Mouse (Mus musculus) erythroblast, embryonic 14.5 days (primary cell): Measurements from ENCODE around the gene 4931428F04Rik. TPM values are rescaled to one million over a fixed set of nuclear protein-coding genes. Genes with fewer than 3 reads are reported as not detected.

Source experiments
- H3K27me3 ChIP-seq: 2 replicates; pipeline ENCODE4 v1.6.1; 2012; ENCODE audit warnings: inconsistent platforms; ENCODE audit not compliant: control insufficient read depth
- H3K36me3 ChIP-seq: 2 replicates; pipeline ENCODE4 v1.6.1; 2012; ENCODE audit warnings: mild to moderate bottlenecking, inconsistent platforms; ENCODE audit not compliant: control insufficient read depth
- H3K4me1 ChIP-seq: 2 replicates; pipeline ENCODE4 v1.6.1; 2012; ENCODE audit warnings: inconsistent platforms; ENCODE audit not compliant: control insufficient read depth
- H3K4me3 ChIP-seq: replicated peaks from 2 replicates; pipeline ENCODE3; 2012; ENCODE audit warnings: moderate library complexity, mild to moderate bottlenecking, inconsistent platforms
- H3K9me3 ChIP-seq: 2 replicates; pipeline ENCODE4 v1.6.1; 2012; ENCODE audit warnings: low read length, inconsistent platforms, mixed read lengths; ENCODE audit not compliant: control insufficient read depth
- GATA1 ChIP-seq: IDR thresholded peaks from 2 replicates; pipeline ENCODE4 v1.6.1; 2012; ENCODE audit warnings: low read length, inconsistent platforms, mixed read lengths
- TAL1 ChIP-seq: IDR thresholded peaks from 3 replicates; pipeline ENCODE4 v1.6.1; 2012; ENCODE audit warnings: low read length, inconsistent platforms, mixed read lengths
- polyA plus RNA-seq: library from polyadenylated mRNA; stranded (reverse); fragments of >175 nt; gene quantifications from 2 replicates; pipeline ENCODE4 v1.2.3, GENCODE M21; 2012

4931428F04Rik gene
- polyA plus RNA-seq, 1 experiment: 0.09 TPM

DNA sequence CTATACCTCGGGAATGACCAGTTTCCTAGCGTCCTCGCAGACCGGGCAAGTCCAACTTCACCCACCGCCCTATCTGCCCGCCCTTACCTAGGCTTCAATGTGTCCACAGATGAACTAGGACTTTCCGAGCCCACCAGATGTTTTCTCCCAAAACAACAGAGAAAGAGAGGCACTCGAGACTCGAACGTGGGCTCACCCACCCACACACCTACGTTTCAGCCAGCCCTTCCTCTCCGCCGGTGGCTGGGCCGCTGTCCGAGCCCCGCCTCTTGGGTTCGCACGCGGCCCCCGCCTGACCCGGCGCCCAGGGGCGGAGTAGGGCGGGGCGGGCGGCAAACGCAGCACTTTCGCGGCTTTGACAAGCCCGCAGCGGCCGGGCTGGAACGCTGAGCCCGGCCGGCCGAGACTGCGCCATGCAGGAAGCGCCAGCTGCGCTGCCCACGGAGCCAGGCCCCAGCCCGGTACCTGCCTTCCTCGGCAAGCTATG lies 20.2 kb downstream of the 4931428F04Rik start, which contains the start of gene Hsf4:
TSS of gene Hsf4 (plus strand) at position 341 of the 487 bp plus-strand sequence.
- H3K9me3 ChIP-seq: peaks cover 34% of the 10 kb centered on the region
- H3K4me3 ChIP-seq: peak within 1 kb of the TSS; percentile 23
- TF ChIP-seq TAL1: no peak
- no peak for TF ChIP-seq GATA1
- H3K27me3 ChIP-seq: peaks cover 99% of the 10 kb centered on the region
- peaks cover 34% of the 10 kb centered on the region for H3K4me1 ChIP-seq
- no peaks in the 10 kb centered on the region for H3K36me3 ChIP-seq

DNA sequence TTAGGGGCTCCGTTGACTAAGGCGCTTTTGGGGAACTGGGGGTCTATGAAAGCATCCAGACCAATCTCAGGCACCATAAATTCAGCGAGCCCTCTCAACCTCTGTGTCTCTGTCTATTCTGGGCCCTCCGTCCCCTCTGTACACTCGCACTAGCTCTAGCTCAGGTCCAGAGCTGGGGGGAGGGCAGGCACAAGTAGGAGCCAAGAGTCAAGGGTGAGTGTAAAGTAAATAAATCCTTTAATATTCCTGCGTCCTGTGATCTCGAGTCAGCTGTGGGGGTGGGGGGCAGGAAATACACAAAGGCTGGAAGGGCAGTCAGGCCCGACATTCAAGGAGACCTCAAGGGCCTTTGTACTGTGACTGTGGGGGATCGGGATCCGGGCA lies 20.6 kb downstream of the 4931428F04Rik start:
- no peaks in the 10 kb centered on the region for H3K36me3 ChIP-seq
- H3K4me3 ChIP-seq: no peak overlapping the region
- H3K9me3 ChIP-seq: peaks cover 34% of the 10 kb centered on the region
- peaks cover 38% of the 10 kb centered on the region for H3K4me1 ChIP-seq
- H3K27me3 ChIP-seq: peaks cover 97% of the 10 kb centered on the region
- TF ChIP-seq TAL1: no peak
- TF ChIP-seq GATA1: no peak

DNA sequence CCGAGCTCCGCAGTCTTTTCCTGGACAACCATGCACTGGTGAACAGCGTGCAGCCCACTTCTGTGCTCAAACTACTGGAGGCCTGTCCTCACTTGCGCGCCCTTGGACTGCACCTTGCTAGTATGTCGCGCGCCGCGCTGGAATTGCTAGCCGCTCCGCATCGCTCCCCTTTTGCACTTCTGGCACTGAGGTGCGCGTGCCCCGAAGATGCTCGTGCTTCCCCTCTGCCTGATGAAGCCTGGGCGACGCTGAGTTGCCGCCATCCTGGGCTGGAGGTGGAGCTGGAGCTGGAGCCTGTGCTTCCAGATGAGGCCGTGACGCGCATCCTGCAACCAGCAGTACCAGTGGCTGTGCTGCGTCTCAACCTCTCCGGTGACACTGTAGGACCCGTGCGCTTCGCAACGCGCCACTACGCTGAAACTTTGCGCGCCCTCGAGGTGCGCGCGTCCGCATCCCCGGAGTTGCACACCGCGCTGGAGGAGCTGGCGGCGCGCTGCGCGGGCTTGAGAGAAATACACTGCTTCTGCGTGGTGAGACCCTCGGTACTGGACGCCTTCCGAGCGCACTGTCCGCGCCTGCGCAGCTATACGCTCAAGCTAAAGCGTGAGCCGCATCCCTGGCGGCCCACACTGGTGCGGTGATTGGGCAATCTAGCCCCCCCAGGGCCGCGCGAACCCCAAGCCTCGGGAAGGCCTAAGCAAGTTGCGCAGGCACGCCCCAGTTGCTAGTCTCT lies 21.2 kb downstream of the 4931428F04Rik start:
- H3K36me3 ChIP-seq: no peaks in the 10 kb centered on the region
- H3K4me1 ChIP-seq: peaks cover 43% of the 10 kb centered on the region
- H3K27me3 ChIP-seq: peaks cover 97% of the 10 kb centered on the region
- H3K4me3 ChIP-seq: peak overlapping the region; percentile 23
- TF ChIP-seq GATA1: no peak
- TF ChIP-seq TAL1: no peak
- H3K9me3 ChIP-seq: peaks cover 34% of the 10 kb centered on the region

DNA sequence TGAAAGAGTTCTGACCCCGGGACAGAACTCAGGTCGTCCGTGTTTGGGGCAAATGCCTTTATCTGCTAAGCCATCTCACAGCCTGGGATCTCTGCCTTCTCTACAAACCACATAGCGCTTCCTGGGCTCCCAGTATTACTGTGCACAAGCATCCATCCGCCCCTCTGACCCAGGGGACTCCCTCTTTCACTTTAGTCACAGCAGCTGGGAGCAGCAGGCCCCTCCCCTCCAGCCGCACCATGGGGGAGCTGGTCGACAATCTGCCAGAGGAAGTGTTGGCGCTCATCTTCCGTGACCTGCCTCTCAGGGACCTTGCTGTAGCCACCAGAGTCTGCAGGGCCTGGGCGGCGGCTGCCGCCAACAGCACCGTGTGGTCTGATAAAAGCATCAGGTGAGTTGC lies 22.9 kb downstream of the 4931428F04Rik start:
- Histone ChIP-seq H3K4me3 (no peak overlapping the region), H3K36me3 (no peaks in the 10 kb centered on the region), H3K4me1 (peaks cover 53% of the 10 kb centered on the region), H3K27me3 (peaks cover 91% of the 10 kb centered on the region), H3K9me3 (peaks cover 34% of the 10 kb centered on the region)
- TF ChIP-seq GATA1 (no peak), TAL1 (no peak)

DNA sequence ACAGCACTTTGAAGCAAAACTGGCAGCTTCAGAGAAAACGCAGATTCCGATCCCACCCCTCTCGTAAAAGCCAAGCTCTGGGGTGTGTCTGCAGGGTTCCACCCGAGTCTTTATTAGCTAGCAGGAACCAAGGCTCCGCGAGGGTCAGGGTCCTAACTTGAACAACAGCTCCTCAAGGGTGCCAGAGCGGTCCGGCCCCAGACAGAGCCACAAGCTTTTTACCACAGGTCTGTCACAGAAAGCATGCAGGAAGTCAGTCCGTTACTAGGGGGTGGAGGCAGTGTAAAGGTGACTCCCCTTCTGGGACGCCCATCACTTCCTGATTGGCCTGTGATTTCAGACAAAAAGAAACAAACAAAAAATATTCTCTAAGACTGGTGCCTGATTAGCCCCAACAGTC lies 24.5 kb downstream of the 4931428F04Rik start:
- H3K4me1 ChIP-seq: peaks cover 60% of the 10 kb centered on the region
- TF ChIP-seq GATA1: no peak
- no peak for TF ChIP-seq TAL1
- H3K27me3 ChIP-seq: peaks cover 91% of the 10 kb centered on the region
- peaks cover 33% of the 10 kb centered on the region for H3K9me3 ChIP-seq
- peak overlapping the region; percentile 77 for H3K4me3 ChIP-seq
- H3K36me3 ChIP-seq: peaks cover 2% of the 10 kb centered on the region; the same call in 1 of the 2 replicates

DNA sequence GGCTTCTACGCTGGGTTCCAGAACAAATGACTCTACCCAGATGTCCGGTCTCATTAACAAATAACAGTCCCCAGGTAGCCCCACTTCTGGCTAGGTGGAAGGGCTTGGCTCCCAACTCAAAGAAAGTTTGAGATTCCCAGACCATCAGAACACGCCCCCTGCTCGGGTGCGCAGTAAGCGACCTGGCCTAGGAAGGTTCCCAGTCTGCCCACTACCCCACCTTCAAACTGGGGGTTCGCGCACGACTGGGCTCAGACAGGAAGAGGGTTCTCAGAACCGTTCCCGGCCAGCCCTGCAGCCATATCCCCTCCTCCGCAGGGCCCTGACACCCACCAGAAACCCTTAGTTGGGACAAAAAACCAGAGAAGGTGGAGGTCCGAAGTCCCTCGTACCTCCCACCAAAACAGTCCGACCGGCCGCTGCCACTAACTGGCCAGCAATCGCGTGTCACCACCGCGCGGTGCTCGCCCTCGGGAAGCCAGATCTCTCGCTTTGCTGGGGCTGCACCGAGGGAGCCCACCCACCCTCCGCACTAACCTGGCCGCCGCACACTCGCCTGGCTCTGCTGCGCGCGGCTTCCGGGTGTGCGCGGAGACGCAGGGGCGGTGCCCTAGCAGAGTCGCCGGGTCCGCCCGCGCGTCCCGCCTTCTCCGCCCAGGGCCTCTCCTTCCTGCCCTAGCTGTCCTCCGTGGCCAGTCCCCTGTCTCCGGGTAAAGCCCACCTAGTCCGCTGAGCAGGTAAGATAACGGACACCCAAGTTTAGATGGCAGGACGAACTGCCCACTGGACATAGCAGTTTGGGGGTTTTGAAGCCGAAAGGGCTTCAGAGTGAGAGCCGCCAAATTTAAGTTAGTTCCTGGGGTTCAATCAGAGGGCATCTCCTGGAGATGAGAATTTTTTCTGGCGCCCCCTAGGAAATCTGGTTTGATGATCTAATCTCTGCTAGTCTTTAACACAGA lies 25.4 kb downstream of the 4931428F04Rik start, which contains the start of the genes Tradd and Fbxl8:
TSS of gene Tradd (minus strand) at position 586 of the 959 bp plus-strand sequence.
TSS of gene Fbxl8 (plus strand) at position 625 of the 959 bp plus-strand sequence.
- Histone ChIP-seq H3K4me3 (peak within 1 kb of the TSS; percentile 77), H3K27me3 (peaks cover 91% of the 10 kb centered on the region), H3K36me3 (peaks cover 2% of the 10 kb centered on the region; the same call in 1 of the 2 replicates), H3K4me1 (peaks cover 60% of the 10 kb centered on the region), H3K9me3 (peaks cover 24% of the 10 kb centered on the region)
- TF ChIP-seq GATA1 (no peak), TAL1 (no peak)

DNA sequence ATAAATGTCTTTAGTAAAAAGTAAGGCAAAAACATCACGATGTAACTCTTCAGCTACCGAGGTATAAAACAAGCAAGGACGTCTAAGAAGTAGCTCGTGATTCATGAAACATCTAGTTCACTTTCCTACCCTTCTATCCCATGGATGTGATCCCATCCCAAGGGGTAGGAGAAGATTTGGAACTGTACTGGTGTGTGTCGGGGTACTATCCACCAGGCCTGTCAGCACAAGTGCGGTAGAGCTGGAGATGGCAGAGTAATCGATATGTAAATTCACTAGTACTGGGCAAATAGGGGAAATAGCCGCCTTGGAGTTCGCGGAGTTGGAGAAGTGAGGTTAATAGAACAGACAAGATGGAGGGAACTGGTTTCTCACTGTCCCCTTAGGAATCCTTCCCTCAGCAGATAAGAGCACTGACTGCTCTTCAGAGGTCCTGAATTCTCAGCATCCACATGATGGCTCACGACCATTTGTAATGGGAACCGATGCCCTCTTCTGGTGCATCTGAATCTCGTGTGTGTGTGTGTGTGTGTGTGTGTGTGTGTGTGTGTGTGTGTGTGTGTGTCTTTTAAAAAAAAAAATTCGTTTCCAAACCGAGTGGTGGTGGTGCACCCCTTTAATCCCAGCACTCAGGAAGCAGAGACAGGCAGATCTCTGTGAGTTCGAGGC lies 26.3 kb downstream of the 4931428F04Rik start:
- peaks cover 58% of the 10 kb centered on the region for H3K4me1 ChIP-seq
- H3K36me3 ChIP-seq: peaks cover 7% of the 10 kb centered on the region
- no peak for TF ChIP-seq GATA1
- no peak for TF ChIP-seq TAL1
- peaks cover 91% of the 10 kb centered on the region for H3K27me3 ChIP-seq
- peak overlapping the region; percentile 77 for H3K4me3 ChIP-seq
- H3K9me3 ChIP-seq: peaks cover 15% of the 10 kb centered on the region

DNA sequence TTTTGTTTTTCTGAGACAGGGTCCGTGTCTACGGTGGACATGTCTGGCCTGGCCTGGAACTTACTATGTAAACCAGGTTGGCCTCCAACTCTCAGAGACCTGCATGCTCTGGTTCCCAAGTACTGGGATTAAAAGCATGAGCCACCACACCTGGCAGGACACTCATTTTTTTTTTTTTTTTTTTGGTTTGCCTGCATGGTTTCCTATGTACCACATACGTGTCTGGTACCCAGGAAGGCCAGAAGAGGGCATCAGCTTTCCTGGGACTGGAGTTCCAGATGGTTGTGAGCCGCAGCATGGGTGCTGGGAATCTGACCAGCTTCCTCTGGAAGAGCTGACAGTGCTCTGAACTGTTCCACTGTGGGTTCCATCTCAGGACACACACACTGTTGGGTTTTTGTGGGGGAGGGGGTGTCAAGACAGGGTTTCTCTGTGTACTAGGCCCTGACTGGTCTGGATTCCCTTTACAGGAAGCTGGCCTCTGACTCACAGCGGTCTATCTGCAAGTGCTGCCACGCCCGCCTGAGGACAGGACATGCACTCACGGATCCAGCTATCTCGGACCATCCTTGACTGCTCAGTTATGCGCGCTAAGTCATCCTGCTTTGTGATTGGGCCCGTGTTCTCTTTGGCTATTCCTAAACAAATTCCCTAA lies 28.2 kb downstream of the 4931428F04Rik start:
- peaks cover 9% of the 10 kb centered on the region for H3K36me3 ChIP-seq
- no peak overlapping the region for H3K4me3 ChIP-seq
- TF ChIP-seq GATA1 (no peak), TAL1 (no peak)
- H3K9me3 ChIP-seq: peaks cover 6% of the 10 kb centered on the region
- peaks cover 56% of the 10 kb centered on the region for H3K4me1 ChIP-seq
- peaks cover 79% of the 10 kb centered on the region for H3K27me3 ChIP-seq
